Mouse (Mus musculus) embryonic facial prominence, embryonic 12.5 days (tissue): ENCODE results near the gene Ifitm1. TPM values are rescaled to one million over a fixed set of nuclear protein-coding genes. Genes with fewer than 3 reads are reported as not detected.

Experiments used
- ATAC-seq: fragments of 200-750 bp; cut with Nextera tagmentation; 2 replicates; pipeline ENCODE4 v1.8.0; 2017; ENCODE audit not compliant: insufficient number of reproducible peaks, insufficient read depth, low FRiP score, low TSS enrichment
- H3K27ac ChIP-seq: fragments of 300-500 bp; sonication (generic); 2 replicates; pipeline ENCODE4 v1.5.1; 2016; ENCODE audit warnings: mild to moderate bottlenecking
- H3K27me3 ChIP-seq: fragments of 300-500 bp; sonication (generic); 2 replicates; pipeline ENCODE4 v1.6.1; 2016; ENCODE audit warnings: mild to moderate bottlenecking, moderate library complexity
- H3K36me3 ChIP-seq: fragments of 300-500 bp; sonication (generic); 2 replicates; pipeline ENCODE4 v1.6.1; 2016; ENCODE audit warnings: mild to moderate bottlenecking
- H3K4me1 ChIP-seq: fragments of 300-500 bp; sonication (generic); 2 replicates; pipeline ENCODE4 v1.6.1; 2016
- H3K4me2 ChIP-seq: fragments of 300-500 bp; sonication (generic); replicated peaks from 2 replicates; pipeline ENCODE4 v1.6.1; 2016; ENCODE audit warnings: mild to moderate bottlenecking, moderate library complexity
- H3K4me3 ChIP-seq: fragments of 300-500 bp; sonication (generic); 2 replicates; pipeline ENCODE4 v1.5.1; 2016; ENCODE audit warnings: mild to moderate bottlenecking
- H3K9ac ChIP-seq: fragments of 300-500 bp; sonication (generic); 2 replicates; pipeline ENCODE4 v1.6.1; 2016; ENCODE audit warnings: mild to moderate bottlenecking, moderate library complexity
- H3K9me3 ChIP-seq: fragments of 300-500 bp; sonication (generic); 2 replicates; pipeline ENCODE4 v1.6.1; 2016; ENCODE audit warnings: mild to moderate bottlenecking, moderate library complexity
- WGBS: fragments of 180-500 bp; shearing (Covaris S2); methylation state at CpG from one replicate; pipeline ENCODE4 v1.1.7; 2016; 5-methylcytosine and 5-hydroxymethylcytosine counted together
- polyA plus RNA-seq: library from polyadenylated mRNA; unstranded; fragments of >200 nt; fragmentation: Nextera tagmentation; extraction: Ambion mirVana; gene quantifications from 2 replicates; pipeline ENCODE4 v1.2.1, GENCODE M21; 2016

The Ifitm1 gene
- polyA plus RNA-seq, 1 experiment from 2014 or later, result 35.5 TPM

- H3K9me3 ChIP-seq, result no peaks in the 10 kb centered on the region
- no peak overlapping the region for H3K27ac ChIP-seq
Observed at GRCm38 (mm10) chr7:140987182-140988138, 20.4 kb downstream of the Ifitm1 start.

GRCm38 (mm10) chr7:140989022-140989421 lies 22.0 kb downstream of the Ifitm1 start:
- Histone ChIP-seq H3K9ac (no peak overlapping the region), H3K36me3 (no peaks in the 10 kb centered on the region), H3K4me2 (no peak overlapping the region), H3K27ac (no peak overlapping the region), H3K4me3 (no peak overlapping the region), H3K27me3 (no peaks in the 10 kb centered on the region), H3K9me3 (no peaks in the 10 kb centered on the region), H3K4me1 (0 out of 2 replicates have a peak, but pooled peaks cover 3% of the 10 kb centered on the region)
- 80% methylated on average over 4 of the region's 4 CpGs for WGBS
- no peak for ATAC-seq

More at GRCm38 (mm10) chr7:140987182-140988138, 20.4 kb downstream of the Ifitm1 start:
- H3K27me3 ChIP-seq, result no peaks in the 10 kb centered on the region
- no peak overlapping the region for H3K9ac ChIP-seq
- no peak overlapping the region for H3K4me2 ChIP-seq
- WGBS, result 80% methylated on average over 17 of the region's 17 CpGs
- 0 out of 2 replicates have a peak, but pooled peaks cover 3% of the 10 kb centered on the region for H3K4me1 ChIP-seq
- no peaks in the 10 kb centered on the region for H3K36me3 ChIP-seq
- H3K4me3 ChIP-seq, result no peak overlapping the region
- no peak for ATAC-seq

- Histone ChIP-seq H3K27me3 (no peaks in the 10 kb centered on the region), H3K9ac (no peak overlapping the region), H3K9me3 (no peaks in the 10 kb centered on the region), H3K4me1 (0 out of 2 replicates have a peak, but pooled peaks cover 3% of the 10 kb centered on the region), H3K36me3 (no peaks in the 10 kb centered on the region), H3K27ac (no peak overlapping the region), H3K4me3 (no peak overlapping the region), H3K4me2 (no peak overlapping the region)
- 50% methylated on average over 6 of the region's 6 CpGs for WGBS
- no peak for ATAC-seq
Observed at GRCm38 (mm10) chr7:140990185-140990584, 23.2 kb downstream of the Ifitm1 start.

GRCm38 (mm10) chr7:140990622-140991021 lies 23.6 kb downstream of the Ifitm1 start:
- Histone ChIP-seq H3K36me3 (no peaks in the 10 kb centered on the region), H3K4me3 (no peak overlapping the region), H3K27ac (no peak overlapping the region), H3K27me3 (no peaks in the 10 kb centered on the region), H3K4me2 (no peak overlapping the region), H3K9ac (no peak overlapping the region), H3K4me1 (0 out of 2 replicates have a peak, but pooled peaks cover 3% of the 10 kb centered on the region), H3K9me3 (no peaks in the 10 kb centered on the region)
- 53% methylated on average over 5 of the region's 5 CpGs for WGBS
- no peak for ATAC-seq

GRCm38 (mm10) chr7:140991117-140991689 lies 24.2 kb downstream of the Ifitm1 start:
- H3K4me3 ChIP-seq, result no peak overlapping the region
- ATAC-seq, result no peak
- H3K27me3 ChIP-seq, result no peaks in the 10 kb centered on the region
- 0 out of 2 replicates have a peak, but pooled peaks cover 3% of the 10 kb centered on the region for H3K4me1 ChIP-seq
- no peak overlapping the region for H3K9ac ChIP-seq
- H3K36me3 ChIP-seq, result no peaks in the 10 kb centered on the region
- H3K4me2 ChIP-seq, result no peak overlapping the region
- whole genome bisulfite sequencing, result 89% methylated on average over 14 of the region's 14 CpGs
- H3K27ac ChIP-seq, result no peak overlapping the region
- no peaks in the 10 kb centered on the region for H3K9me3 ChIP-seq

- H3K27me3 ChIP-seq, result no peaks in the 10 kb centered on the region
- no peaks in the 10 kb centered on the region for H3K36me3 ChIP-seq
- H3K9ac ChIP-seq, result no peak overlapping the region
- no peaks in the 10 kb centered on the region for H3K4me1 ChIP-seq
- no peak for ATAC-seq
- no peak overlapping the region for H3K4me3 ChIP-seq
- H3K9me3 ChIP-seq, result no peaks in the 10 kb centered on the region
- 56% methylated on average over 1 of the region's 1 CpGs for WGBS
- no peak overlapping the region for H3K27ac ChIP-seq
- no peak overlapping the region for H3K4me2 ChIP-seq
Observed at GRCm38 (mm10) chr7:140997817-140998216, 30.8 kb downstream of the Ifitm1 start.

DNA sequence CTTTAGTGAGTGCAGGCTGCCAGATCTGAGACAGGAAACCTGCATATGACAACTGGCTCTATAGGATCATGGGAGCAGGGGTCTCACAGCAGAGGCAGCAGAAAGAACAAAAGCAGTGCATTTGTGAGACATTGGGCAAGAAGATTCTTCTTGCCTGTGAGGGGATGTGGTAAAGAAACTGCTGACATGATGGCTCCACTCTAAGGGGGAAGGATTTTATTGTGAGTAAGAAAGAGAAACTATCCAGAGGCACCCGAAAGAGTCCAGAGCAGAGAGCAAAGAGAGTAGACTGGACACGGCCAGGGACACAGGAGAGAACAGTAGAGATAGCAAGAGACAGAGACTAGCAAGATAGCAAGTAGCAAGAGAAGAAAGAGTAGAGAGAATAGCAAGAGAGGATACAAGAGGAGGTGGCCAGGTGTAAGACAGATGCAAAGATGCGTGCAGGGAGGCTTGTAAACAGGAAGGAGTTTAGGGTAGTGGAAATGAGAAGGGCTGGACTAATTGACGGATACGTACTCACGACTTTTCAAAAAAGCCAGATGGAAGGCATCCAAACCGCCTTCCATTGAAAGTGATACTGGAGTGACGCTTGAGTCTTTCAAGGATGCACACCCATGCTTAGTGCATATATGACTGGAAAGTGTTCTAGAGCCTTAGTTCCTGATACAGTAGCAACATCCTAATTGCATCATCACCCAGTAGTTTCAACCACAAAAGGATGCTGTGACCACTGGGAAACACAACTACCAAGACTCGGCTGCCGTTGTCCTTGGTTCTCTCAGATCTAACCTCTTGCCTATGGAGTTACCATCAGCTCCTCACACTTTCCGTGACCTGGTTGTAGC lies 32.1 kb downstream of the Ifitm1 start:
- Histone ChIP-seq H3K9me3 (no peaks in the 10 kb centered on the region), H3K4me2 (no peak overlapping the region), H3K9ac (no peak overlapping the region), H3K27me3 (no peaks in the 10 kb centered on the region), H3K4me1 (no peaks in the 10 kb centered on the region), H3K36me3 (no peaks in the 10 kb centered on the region), H3K4me3 (no peak overlapping the region), H3K27ac (no peak overlapping the region)
- WGBS, result 89% methylated on average over 11 of the region's 11 CpGs
- ATAC-seq, result no peak

GRCm38 (mm10) chr7:141000881-141001708 lies 34.1 kb downstream of the Ifitm1 start:
- H3K27me3 ChIP-seq, result no peaks in the 10 kb centered on the region
- H3K9me3 ChIP-seq, result no peaks in the 10 kb centered on the region
- H3K27ac ChIP-seq, result no peak overlapping the region
- no peak overlapping the region for H3K9ac ChIP-seq
- no peak overlapping the region for H3K4me3 ChIP-seq
- no peaks in the 10 kb centered on the region for H3K4me1 ChIP-seq
- H3K4me2 ChIP-seq, result no peak overlapping the region
- WGBS, result 81% methylated on average over 15 of the region's 15 CpGs
- no peaks in the 10 kb centered on the region for H3K36me3 ChIP-seq
- ATAC-seq, result no peak

DNA sequence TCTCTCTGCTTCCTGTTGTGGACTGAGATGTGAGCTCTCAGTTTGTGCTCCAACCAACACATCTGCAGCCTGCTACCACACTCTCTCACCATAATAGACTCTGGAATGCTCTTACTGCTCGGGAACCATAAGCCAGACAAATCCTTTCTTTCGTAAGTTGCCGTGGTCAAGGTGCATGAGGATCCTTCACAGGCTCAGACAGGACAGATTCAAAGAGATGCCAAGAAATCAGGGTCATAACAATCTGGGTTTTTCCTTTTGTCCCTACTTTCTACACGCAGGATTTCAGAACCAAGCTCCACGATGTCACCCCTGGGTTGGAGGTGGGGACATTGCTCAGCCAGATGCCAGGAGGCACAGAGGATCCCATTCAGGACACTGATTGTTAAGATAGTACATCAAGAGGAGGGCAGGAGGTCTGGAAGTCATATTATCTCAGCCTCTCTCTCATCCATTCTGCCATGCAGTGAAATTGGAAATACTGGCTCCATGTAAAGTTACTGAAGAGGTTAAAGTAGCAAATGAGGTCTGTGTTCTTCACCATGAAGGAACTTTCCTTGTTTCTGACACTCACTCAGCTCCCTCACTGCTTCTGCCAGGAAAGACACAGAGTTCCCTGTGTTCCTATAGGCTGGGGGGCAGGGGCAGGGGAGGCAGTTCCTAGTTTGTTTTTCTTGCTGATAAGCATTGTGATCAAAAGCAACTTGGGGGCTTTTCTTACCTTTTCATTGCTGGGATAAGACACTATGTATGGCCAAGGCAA lies 36.4 kb downstream of the Ifitm1 start:
- H3K9me3 ChIP-seq, result no peaks in the 10 kb centered on the region
- WGBS, result 79% methylated on average over 5 of the region's 5 CpGs
- H3K27me3 ChIP-seq, result no peaks in the 10 kb centered on the region
- H3K4me3 ChIP-seq, result no peak overlapping the region
- H3K27ac ChIP-seq, result no peak overlapping the region
- no peak overlapping the region for H3K9ac ChIP-seq
- ATAC-seq, result no peak
- H3K4me1 ChIP-seq, result no peaks in the 10 kb centered on the region
- H3K36me3 ChIP-seq, result no peaks in the 10 kb centered on the region
- no peak overlapping the region for H3K4me2 ChIP-seq

- no peaks in the 10 kb centered on the region for H3K9me3 ChIP-seq
- H3K4me2 ChIP-seq, result no peak overlapping the region
- 91% methylated on average over 6 of the region's 6 CpGs for WGBS
- peaks cover 21% of the 10 kb centered on the region for H3K4me1 ChIP-seq
- H3K4me3 ChIP-seq, result no peak overlapping the region
- no peak overlapping the region for H3K9ac ChIP-seq
- no peaks in the 10 kb centered on the region for H3K36me3 ChIP-seq
- no peak for ATAC-seq
- no peak overlapping the region for H3K27ac ChIP-seq
- no peaks in the 10 kb centered on the region for H3K27me3 ChIP-seq
Observed at GRCm38 (mm10) chr7:141006446-141006845, 39.4 kb downstream of the Ifitm1 start.
